Mouse (Mus musculus): ENCODE measurements around the gene Tmem178. TPM values are rescaled to one million over a fixed set of nuclear protein-coding genes. Genes with fewer than 3 reads are reported as not detected.

The Tmem178 gene
- 10.8 and 11.7 TPM in 2 replicates for polyA plus RNA-seq (2014; fragmentation: Nextera tagmentation; extraction: Ambion mirVana)

DNA sequence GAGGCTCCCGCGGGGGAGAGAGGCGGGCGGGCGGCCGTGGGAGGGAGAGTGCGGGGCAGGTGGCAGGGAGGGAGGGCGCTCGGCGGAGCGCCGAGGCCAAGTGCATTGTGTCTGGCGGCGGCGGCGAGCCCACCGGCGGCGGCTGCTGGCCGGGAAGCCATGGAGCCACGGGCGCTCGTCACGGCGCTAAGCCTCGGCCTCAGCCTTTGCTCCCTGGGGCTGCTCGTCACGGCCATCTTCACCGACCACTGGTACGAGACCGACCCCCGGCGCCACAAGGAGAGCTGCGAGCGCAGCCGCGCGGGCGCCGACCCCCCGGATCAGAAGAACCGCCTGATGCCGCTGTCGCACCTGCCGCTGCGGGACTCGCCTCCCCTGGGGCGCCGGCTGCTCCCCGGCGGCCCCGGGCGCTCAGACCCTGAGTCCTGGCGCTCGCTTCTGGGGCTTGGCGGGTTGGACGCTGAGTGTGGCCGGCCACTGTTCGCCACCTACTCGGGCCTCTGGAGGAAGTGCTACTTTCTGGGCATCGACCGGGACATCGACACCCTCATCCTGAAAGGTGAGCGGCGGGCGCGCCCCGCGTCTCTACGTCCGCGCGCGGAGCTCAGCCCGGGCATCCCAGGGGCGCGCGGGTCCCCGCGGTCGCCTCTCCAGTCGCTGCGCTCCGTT lies at the start of gene Tmem178:
Tmem178 (plus strand) TSS at position 103 of the 669 bp plus-strand sequence.
- peak within 1 kb of the TSS; percentile 74 for H3K9ac ChIP-seq (ENCODE audit: low read depth, low read length)
- no peaks in the 10 kb centered on the region for H3K36me3 ChIP-seq (ENCODE audit: control insufficient read depth, insufficient read depth, low read length)
- H3K9me3 ChIP-seq (ENCODE audit: control insufficient read depth, low read length) = no peaks in the 10 kb centered on the region
- H3K4me1 ChIP-seq (ENCODE audit: control insufficient read depth, insufficient read depth, low read length) = no peaks in the 10 kb centered on the region
- peaks cover 27% of the 10 kb centered on the region for H3K27me3 ChIP-seq (ENCODE audit: control insufficient read depth, insufficient read depth, low read length)
- peak within 1 kb of the TSS; percentile 98 for H3K4me2 ChIP-seq (replicated peaks; ENCODE audit: low read depth, low read length)
- H3K4me3 ChIP-seq (ENCODE audit: low read length) = peak within 1 kb of the TSS; percentile 71
- WGBS = 1% methylated on average over 51 of the region's 84 CpGs
- ATAC-seq (ENCODE audit: low FRiP score, low TSS enrichment) = peak; percentile 90
- H3K27ac ChIP-seq (ENCODE audit: low read depth, low read length) = no peak within 1 kb of the TSS

DNA sequence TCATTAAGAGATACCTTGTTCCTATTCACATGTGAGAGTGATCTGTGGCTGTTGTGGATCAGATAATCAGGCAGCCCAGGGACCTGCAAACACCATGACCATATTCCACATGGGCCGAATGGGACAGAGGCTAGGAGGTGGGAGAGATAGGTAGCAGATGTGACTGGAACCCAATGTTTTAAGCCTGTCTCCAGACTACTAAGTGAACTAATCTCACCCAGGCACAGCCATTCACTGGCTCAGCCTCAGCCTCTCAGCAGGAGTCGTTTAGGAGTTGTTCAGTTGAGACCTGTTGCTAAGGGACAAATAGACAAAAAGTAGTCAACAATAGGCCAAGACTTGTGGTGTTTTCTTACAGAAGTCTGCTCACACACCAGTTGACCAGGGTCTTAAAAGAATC lies 48.0 kb upstream of the Tmem178 start:
- WGBS = 64% methylated on average over 2 of the region's 2 CpGs
- Histone ChIP-seq H3K27me3 (ENCODE audit: control insufficient read depth, insufficient read depth, low read length) (no peaks in the 10 kb centered on the region), H3K4me2 (replicated peaks; ENCODE audit: low read depth, low read length) (no peak overlapping the region), H3K9me3 (ENCODE audit: control insufficient read depth, low read length) (no peaks in the 10 kb centered on the region), H3K4me3 (ENCODE audit: low read length) (no peak overlapping the region), H3K9ac (ENCODE audit: low read depth, low read length) (no peak overlapping the region), H3K4me1 (ENCODE audit: control insufficient read depth, insufficient read depth, low read length) (peaks cover 20% of the 10 kb centered on the region), H3K27ac (ENCODE audit: low read depth, low read length) (no peak overlapping the region), H3K36me3 (ENCODE audit: control insufficient read depth, insufficient read depth, low read length) (no peaks in the 10 kb centered on the region)
- ATAC-seq (ENCODE audit: low FRiP score, low TSS enrichment) = no peak

DNA sequence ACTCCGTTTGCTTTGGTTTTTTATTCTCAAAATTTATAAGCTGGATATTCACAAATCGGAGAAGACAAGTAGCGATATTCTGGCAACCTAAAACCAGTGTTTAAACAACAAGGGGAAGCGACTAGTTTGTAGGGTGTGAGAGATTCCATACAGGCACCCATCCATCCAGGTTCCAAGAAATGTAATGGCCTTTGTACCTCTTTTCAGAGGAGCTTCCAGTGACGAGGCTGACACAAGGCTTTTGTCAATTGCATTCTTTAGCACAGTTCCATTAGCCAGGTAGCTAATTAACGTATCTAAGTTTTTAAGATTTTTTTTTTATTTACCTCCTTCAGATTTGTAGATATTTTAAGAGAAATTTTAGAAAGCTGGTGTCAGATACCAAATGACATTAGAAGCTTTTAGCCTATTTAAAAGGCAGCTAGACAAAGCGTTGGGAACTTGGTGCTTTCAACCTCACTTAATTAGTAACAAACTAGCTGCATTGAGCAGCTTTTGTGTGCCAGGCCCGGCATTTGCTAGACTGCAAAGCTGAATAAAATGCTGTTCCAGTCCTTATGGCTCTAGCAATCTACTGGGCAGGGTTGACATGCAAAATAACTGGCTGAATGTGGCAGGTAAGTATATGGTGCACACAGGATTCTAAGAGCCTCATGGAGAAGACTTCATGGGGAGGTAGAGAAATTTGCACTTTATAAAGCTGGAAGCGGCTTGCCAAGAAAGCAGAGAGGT lies 46.6 kb upstream of the Tmem178 start:
- Histone ChIP-seq H3K4me3 (ENCODE audit: low read length) (no peak overlapping the region), H3K9me3 (ENCODE audit: control insufficient read depth, low read length) (no peaks in the 10 kb centered on the region), H3K36me3 (ENCODE audit: control insufficient read depth, insufficient read depth, low read length) (no peaks in the 10 kb centered on the region), H3K27ac (ENCODE audit: low read depth, low read length) (no peak overlapping the region), H3K27me3 (ENCODE audit: control insufficient read depth, insufficient read depth, low read length) (no peaks in the 10 kb centered on the region), H3K4me2 (replicated peaks; ENCODE audit: low read depth, low read length) (no peak overlapping the region), H3K9ac (ENCODE audit: low read depth, low read length) (no peak overlapping the region), H3K4me1 (ENCODE audit: control insufficient read depth, insufficient read depth, low read length) (peaks cover 20% of the 10 kb centered on the region)
- 83% methylated on average over 9 of the region's 9 CpGs for WGBS
- ATAC-seq (ENCODE audit: low FRiP score, low TSS enrichment) = no peak

DNA sequence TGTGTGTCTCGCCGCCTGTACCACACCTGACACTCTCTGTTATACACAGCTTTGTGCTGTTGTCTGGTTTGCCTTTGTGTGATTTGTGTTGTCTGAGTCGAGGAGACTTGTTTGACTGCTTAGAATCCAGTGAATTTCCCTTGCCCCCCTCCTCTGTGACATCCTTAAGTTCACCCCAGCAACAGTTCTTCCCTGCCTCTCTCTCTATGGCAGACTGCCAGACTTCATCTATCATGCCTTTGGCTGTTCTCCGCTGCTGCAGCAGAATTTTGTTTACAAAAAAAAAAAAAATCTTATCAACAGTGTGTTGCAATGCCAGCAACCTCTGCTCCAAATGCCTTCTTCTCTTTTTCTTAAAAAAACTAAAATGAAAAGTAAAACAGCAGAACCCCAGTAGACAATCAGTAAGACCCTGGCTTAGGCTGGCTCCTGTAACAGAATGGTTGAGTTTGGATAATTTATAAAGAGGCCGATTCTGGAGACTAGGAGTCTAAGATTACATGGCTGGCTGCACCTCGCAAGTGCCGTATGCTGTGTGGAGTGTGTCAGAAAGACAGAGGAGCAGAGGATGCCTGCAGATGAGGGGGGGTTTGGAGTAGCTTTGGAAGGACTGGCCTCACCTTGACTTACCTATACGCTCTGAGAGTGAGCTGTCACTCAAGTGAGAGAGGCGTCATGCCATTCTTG lies 44.8 kb upstream of the Tmem178 start:
- no peaks in the 10 kb centered on the region for H3K36me3 ChIP-seq (ENCODE audit: control insufficient read depth, insufficient read depth, low read length)
- H3K4me1 ChIP-seq (ENCODE audit: control insufficient read depth, insufficient read depth, low read length) = peaks cover 23% of the 10 kb centered on the region
- 34% methylated on average over 9 of the region's 9 CpGs for WGBS
- H3K4me3 ChIP-seq (ENCODE audit: low read length) = no peak overlapping the region
- no peaks in the 10 kb centered on the region for H3K27me3 ChIP-seq (ENCODE audit: control insufficient read depth, insufficient read depth, low read length)
- H3K4me2 ChIP-seq (replicated peaks; ENCODE audit: low read depth, low read length) = no peak overlapping the region
- no peak overlapping the region for H3K9ac ChIP-seq (ENCODE audit: low read depth, low read length)
- ATAC-seq (ENCODE audit: low FRiP score, low TSS enrichment) = peak; percentile 37; the same call in 1 of the 2 replicates
- peak overlapping the region; percentile 13; the same call in 1 of the 2 replicates for H3K27ac ChIP-seq (ENCODE audit: low read depth, low read length)
- no peaks in the 10 kb centered on the region for H3K9me3 ChIP-seq (ENCODE audit: control insufficient read depth, low read length)

DNA sequence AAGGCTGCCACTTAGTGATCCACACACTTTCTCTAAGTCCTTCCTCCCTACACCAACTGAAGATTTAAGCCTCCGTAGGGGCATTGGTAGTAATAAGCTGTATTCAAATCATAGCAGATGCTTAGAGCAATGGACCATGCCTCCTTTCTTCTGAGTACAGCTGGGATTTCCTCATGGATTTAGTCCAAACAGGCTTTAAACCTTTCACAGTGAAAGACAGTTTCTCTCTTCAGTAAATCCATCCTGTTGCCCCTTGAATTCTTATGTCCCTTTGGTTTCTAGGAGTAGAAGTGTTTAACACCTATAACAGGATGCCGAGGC lies 44.3 kb upstream of the Tmem178 start:
- Histone ChIP-seq H3K4me1 (ENCODE audit: control insufficient read depth, insufficient read depth, low read length) (peaks cover 28% of the 10 kb centered on the region), H3K36me3 (ENCODE audit: control insufficient read depth, insufficient read depth, low read length) (no peaks in the 10 kb centered on the region), H3K4me3 (ENCODE audit: low read length) (no peak overlapping the region), H3K4me2 (replicated peaks; ENCODE audit: low read depth, low read length) (no peak overlapping the region), H3K27ac (ENCODE audit: low read depth, low read length) (peak overlapping the region; percentile 13; the same call in 1 of the 2 replicates), H3K27me3 (ENCODE audit: control insufficient read depth, insufficient read depth, low read length) (no peaks in the 10 kb centered on the region), H3K9me3 (ENCODE audit: control insufficient read depth, low read length) (no peaks in the 10 kb centered on the region), H3K9ac (ENCODE audit: low read depth, low read length) (no peak overlapping the region)
- no peak for ATAC-seq (ENCODE audit: low FRiP score, low TSS enrichment)
- 77% methylated on average over 2 of the region's 2 CpGs for WGBS

DNA sequence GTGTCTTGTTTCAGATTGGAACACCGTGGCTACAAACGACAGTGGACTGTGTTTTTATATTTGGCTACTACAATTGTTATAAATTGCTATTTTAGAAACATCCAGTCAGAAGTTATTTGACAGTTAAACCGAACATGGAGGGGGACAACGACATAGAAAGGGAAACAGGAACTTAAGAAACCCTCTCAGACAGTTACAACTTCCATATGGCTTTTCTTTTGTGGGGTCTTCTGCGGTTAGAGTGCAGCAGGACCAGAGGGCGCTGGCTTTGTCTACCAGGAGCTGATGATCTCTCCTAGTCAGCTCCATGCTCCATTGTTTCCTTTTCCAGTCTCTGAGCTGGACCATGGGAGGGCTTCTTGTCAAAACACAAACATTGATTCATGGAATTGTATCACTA lies 42.5 kb upstream of the Tmem178 start:
- no peak for ATAC-seq (ENCODE audit: low FRiP score, low TSS enrichment)

DNA sequence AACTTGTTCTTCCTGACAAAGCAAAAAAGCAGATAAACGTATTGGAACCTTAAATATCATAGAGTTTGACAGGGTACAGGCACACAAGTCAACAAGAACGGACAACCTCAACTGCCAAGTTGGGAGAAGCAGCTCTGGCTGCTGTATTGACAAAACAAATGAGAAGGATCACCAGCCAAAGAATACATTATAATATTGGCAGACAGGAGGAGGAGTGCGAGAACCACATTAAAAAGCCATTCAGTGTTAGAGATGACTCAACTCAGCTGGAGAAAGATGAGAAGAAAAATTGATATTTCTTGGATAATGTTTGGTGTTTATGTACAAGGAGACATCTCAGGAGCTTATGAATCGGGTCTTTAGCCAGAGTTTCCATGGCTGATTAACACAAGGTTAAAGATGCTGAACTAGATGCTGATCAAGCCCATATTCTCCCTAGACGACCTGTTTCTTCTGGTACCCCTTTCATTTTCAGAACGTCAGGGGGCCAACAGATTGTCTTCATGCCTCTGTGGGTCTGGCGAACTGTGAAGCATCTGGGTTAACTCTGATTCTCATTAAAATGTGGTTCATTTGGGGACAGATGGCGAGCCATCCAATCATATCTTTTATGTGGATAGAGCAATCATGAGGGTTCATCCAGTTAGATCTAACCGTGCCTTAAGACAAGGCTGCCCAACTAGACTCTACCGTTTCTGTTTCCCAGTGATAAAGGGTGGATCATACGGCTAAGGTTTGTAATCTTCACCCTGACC lies 41.1 kb upstream of the Tmem178 start:
- Histone ChIP-seq H3K36me3 (ENCODE audit: control insufficient read depth, insufficient read depth, low read length) (no peaks in the 10 kb centered on the region), H3K27ac (ENCODE audit: low read depth, low read length) (no peak overlapping the region), H3K4me2 (replicated peaks; ENCODE audit: low read depth, low read length) (no peak overlapping the region), H3K4me1 (ENCODE audit: control insufficient read depth, insufficient read depth, low read length) (peaks cover 24% of the 10 kb centered on the region), H3K4me3 (ENCODE audit: low read length) (no peak overlapping the region), H3K9me3 (ENCODE audit: control insufficient read depth, low read length) (no peaks in the 10 kb centered on the region), H3K9ac (ENCODE audit: low read depth, low read length) (no peak overlapping the region), H3K27me3 (ENCODE audit: control insufficient read depth, insufficient read depth, low read length) (no peaks in the 10 kb centered on the region)
- WGBS = 88% methylated on average over 11 of the region's 11 CpGs
- no peak for ATAC-seq (ENCODE audit: low FRiP score, low TSS enrichment)

More for the DNA sequence above, 42.5 kb upstream of the Tmem178 start:
- Histone ChIP-seq H3K9me3 (ENCODE audit: control insufficient read depth, low read length) (no peaks in the 10 kb centered on the region), H3K27ac (ENCODE audit: low read depth, low read length) (no peak overlapping the region), H3K4me2 (replicated peaks; ENCODE audit: low read depth, low read length) (no peak overlapping the region), H3K4me1 (ENCODE audit: control insufficient read depth, insufficient read depth, low read length) (peaks cover 28% of the 10 kb centered on the region), H3K36me3 (ENCODE audit: control insufficient read depth, insufficient read depth, low read length) (no peaks in the 10 kb centered on the region), H3K27me3 (ENCODE audit: control insufficient read depth, insufficient read depth, low read length) (no peaks in the 10 kb centered on the region), H3K4me3 (ENCODE audit: low read length) (no peak overlapping the region), H3K9ac (ENCODE audit: low read depth, low read length) (no peak overlapping the region)
- WGBS = 53% methylated on average over 6 of the region's 6 CpGs

DNA sequence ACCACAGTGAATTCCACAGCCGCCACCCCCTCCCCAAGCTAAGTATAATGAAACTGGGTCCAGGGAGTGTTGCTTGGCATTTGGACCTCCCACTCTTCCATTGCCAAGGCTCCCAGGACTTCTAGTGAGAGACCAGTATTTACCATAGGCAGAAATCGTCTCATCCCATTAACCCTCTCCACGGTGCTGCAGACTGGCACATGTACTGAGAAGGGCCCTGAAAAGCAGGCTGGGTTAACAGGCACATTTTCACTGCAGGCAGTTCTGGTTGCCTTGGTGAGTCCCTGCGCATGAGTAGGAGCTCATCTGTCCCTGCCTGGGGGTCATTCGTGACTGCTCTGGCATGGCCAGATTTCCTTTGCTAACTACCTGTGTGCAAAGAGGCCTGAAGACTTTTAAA lies 40.4 kb upstream of the Tmem178 start:
- peaks cover 18% of the 10 kb centered on the region for H3K4me1 ChIP-seq (ENCODE audit: control insufficient read depth, insufficient read depth, low read length)
- H3K4me3 ChIP-seq (ENCODE audit: low read length) = no peak overlapping the region

More for the DNA sequence above, 40.4 kb upstream of the Tmem178 start:
- ATAC-seq (ENCODE audit: low FRiP score, low TSS enrichment) = peak; percentile 60; the same call in 1 of the 2 replicates
- Histone ChIP-seq H3K36me3 (ENCODE audit: control insufficient read depth, insufficient read depth, low read length) (no peaks in the 10 kb centered on the region), H3K27ac (ENCODE audit: low read depth, low read length) (no peak overlapping the region), H3K27me3 (ENCODE audit: control insufficient read depth, insufficient read depth, low read length) (no peaks in the 10 kb centered on the region), H3K9me3 (ENCODE audit: control insufficient read depth, low read length) (no peaks in the 10 kb centered on the region), H3K9ac (ENCODE audit: low read depth, low read length) (no peak overlapping the region), H3K4me2 (replicated peaks; ENCODE audit: low read depth, low read length) (no peak overlapping the region)
- 55% methylated on average over 5 of the region's 5 CpGs for WGBS
